Mouse (Mus musculus) lung, postnatal 0 days (tissue): ENCODE results near the gene Enthd1.

ENCODE experiments used
- CTCF ChIP-seq: IDR thresholded peaks from 2 replicates; pipeline ENCODE4 v1.5.1; 2016; ENCODE audit warnings: antibody characterized with exemption, mild to moderate bottlenecking
- EP300 ChIP-seq: IDR thresholded peaks from 2 replicates; pipeline ENCODE4 v1.6.1; 2016; ENCODE audit warnings: antibody characterized with exemption, mild to moderate bottlenecking, control low read depth

DNA sequence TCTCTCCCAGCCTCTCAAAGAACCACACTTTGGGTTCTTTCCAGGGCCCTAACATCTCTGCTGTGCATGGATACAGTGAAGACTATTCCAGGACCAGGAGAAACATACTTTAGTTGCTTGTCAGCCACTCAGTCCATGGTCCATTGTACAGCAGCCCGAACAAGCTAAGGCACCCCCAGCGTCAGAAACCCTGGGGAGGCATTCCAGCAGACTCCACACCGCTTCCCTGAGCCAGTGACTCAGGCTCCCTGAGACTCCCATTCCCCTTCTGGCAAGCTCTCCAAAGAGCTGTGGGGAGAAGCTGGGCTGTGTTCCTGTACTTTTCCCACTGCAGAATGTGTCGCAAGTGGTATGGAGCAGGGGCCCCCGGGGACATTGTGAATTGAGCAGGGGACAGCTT is 128.0 kb downstream of the Enthd1 start:
- TF ChIP-seq EP300 (no peak), CTCF (no peak)
